Mouse (Mus musculus): ENCODE measurements around the gene Slc1a7.

Slc1a7 gene

GRCm38 (mm10) chr4:108055873-108056272 lies 87.7 kb downstream of the Slc1a7 start:
- DNase-seq, result no peak

DNA sequence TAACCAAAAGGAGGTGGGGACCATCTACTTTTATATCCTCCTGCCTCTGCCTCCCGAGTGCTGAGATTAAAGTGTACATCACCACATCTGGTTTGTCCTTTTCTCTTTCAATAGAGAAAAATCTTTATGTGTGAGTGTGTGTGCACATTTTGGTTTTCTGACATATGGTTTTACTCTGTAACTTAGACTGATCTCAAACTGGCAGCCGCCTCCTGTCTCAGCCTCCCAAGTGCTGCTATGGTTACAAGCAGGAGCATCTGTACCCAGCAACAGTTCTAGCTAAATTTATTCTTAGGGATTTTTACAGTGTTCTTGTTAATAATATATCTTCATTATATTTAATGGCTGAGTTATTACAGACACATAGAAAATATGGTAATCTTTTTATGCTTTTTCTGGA lies 89.1 kb downstream of the Slc1a7 start:
- DNase-seq, result no peak

GRCm38 (mm10) chr4:108058166-108058565 lies 90.0 kb downstream of the Slc1a7 start:
- DNase-seq, result no peak

GRCm38 (mm10) chr4:108059601-108060379 lies 91.7 kb downstream of the Slc1a7 start:
- DNase-seq, result no peak

- no peak for DNase-seq
Observed at GRCm38 (mm10) chr4:108060774-108061173, 92.6 kb downstream of the Slc1a7 start.

DNA sequence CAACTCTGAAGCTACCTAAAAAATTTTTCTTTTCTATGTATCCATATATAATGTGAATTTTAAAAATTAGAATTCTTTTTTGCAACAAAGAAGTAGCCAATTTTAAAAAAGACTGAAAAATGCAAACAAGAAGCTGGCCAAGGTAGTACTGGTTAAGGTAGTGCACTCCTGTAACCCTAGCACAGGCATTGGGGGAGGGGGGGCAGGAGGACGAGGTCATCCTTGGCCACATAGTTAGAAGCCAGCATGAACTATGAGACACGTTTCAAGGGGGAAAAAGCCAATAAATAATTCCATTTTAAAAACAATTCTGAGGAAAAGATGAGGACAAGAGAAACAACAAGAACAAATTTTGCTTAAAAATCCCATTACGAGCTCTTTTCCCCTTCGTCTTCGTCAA lies 94.4 kb downstream of the Slc1a7 start:
- DNase-seq, result no peak

All from kidney, adult 8-10 months (tissue).